Mouse (Mus musculus) liver, adult (tissue): ENCODE results near the gene Tmem214.

Source experiments
- GATA4 ChIP-seq: IDR thresholded peaks from 2 replicates; pipeline ENCODE4 v1.6.1; 2014; ENCODE audit warnings: mild to moderate bottlenecking, low read length; ENCODE audit not compliant: insufficient replicate concordance

Gene Tmem214

GRCm38 (mm10) chr5:30918691-30919090, 50.9 kb downstream of the Tmem214 start:
- no peak for TF ChIP-seq GATA4

GRCm38 (mm10) chr5:30919831-30920614, 52.2 kb downstream of the Tmem214 start:
- no peak for TF ChIP-seq GATA4

- TF ChIP-seq GATA4: no peak
These were observed 52.8 kb downstream of the Tmem214 start for GRCm38 (mm10) chr5:30920621-30921020.

GRCm38 (mm10) chr5:30921256-30922033, 53.6 kb downstream of the Tmem214 start, which contains the start of gene Khk:
TSS of gene Khk (plus strand) at chr5:30921431.
- peak; percentile 71; the same call in 1 of the 2 replicates for TF ChIP-seq GATA4

GRCm38 (mm10) chr5:30922581-30923041, 54.8 kb downstream of the Tmem214 start:
- peak; percentile 40; the same call in 1 of the 2 replicates for TF ChIP-seq GATA4

GRCm38 (mm10) chr5:30923119-30923518, 55.3 kb downstream of the Tmem214 start:
- no peak for TF ChIP-seq GATA4

GRCm38 (mm10) chr5:30924614-30925013, 56.8 kb downstream of the Tmem214 start:
- TF ChIP-seq GATA4: no peak

GRCm38 (mm10) chr5:30925217-30925616, 57.4 kb downstream of the Tmem214 start:
- TF ChIP-seq GATA4: peak; percentile 63; the same call in 1 of the 2 replicates

- no peak for TF ChIP-seq GATA4
These were observed 58.3 kb downstream of the Tmem214 start for GRCm38 (mm10) chr5:30926073-30926472.

- TF ChIP-seq GATA4: no peak
These were observed 60.2 kb downstream of the Tmem214 start for GRCm38 (mm10) chr5:30927945-30928529.
